Mouse (Mus musculus) erythroid progenitor cell, adult 5-6 weeks (primary cell): ENCODE results near the gene Calml3. TPM values are rescaled to one million over a fixed set of nuclear protein-coding genes. Genes with fewer than 3 reads are reported as not detected.

Experiments used
- ATAC-seq: replicated peaks from 2 replicates; pipeline ENCODE4 v1.8.0; 2016; ENCODE audit warnings: moderate number of reproducible peaks, mild to moderate bottlenecking, moderate TSS enrichment, inconsistent platforms; ENCODE audit not compliant: poor library complexity, low FRiP score, severe bottlenecking
- total RNA-seq, 2 experiments: library from RNA; stranded (forward) in 1 of 2; stranded (reverse) in 1 of 2; fragments of 150-400 nt in 1 of 2; fragments of 186-747, 209-891 nt in 1 of 2; gene quantifications; 2 replicates each; pipeline versions ENCODE4 v1.2.3 to v1.2.4; 2015 to 2017; ENCODE audit warnings: low replicate concordance in 2 of 2

The Calml3 gene
- total RNA-seq, 2 experiments from 2014 or later, result not detected

- ATAC-seq, result no peak
These were observed 17.0 kb downstream of the Calml3 start for GRCm38 (mm10) chr13:3787102-3787501.

- ATAC-seq, result no peak
These were observed 20.5 kb downstream of the Calml3 start for GRCm38 (mm10) chr13:3783621-3784020.

GRCm38 (mm10) chr13:3782499-3782898, 21.6 kb downstream of the Calml3 start:
- no peak for ATAC-seq

- no peak for ATAC-seq
These were observed 24.4 kb downstream of the Calml3 start for GRCm38 (mm10) chr13:3779575-3780226.

GRCm38 (mm10) chr13:3778591-3779364, 25.3 kb downstream of the Calml3 start:
- no peak for ATAC-seq

GRCm38 (mm10) chr13:3777216-3777912, 26.8 kb downstream of the Calml3 start:
- no peak for ATAC-seq

GRCm38 (mm10) chr13:3776446-3776845, 27.7 kb downstream of the Calml3 start:
- no peak for ATAC-seq

GRCm38 (mm10) chr13:3774991-3775390, 29.1 kb downstream of the Calml3 start:
- no peak for ATAC-seq

- no peak for ATAC-seq
These were observed 29.8 kb downstream of the Calml3 start for GRCm38 (mm10) chr13:3774280-3774679.

- no peak for ATAC-seq
These were observed 30.9 kb downstream of the Calml3 start for GRCm38 (mm10) chr13:3773149-3773688.

- no peak for ATAC-seq
These were observed 32.9 kb downstream of the Calml3 start for GRCm38 (mm10) chr13:3771221-3771620.

GRCm38 (mm10) chr13:3770170-3771024, 33.7 kb downstream of the Calml3 start:
- ATAC-seq, result no peak

GRCm38 (mm10) chr13:3769531-3769930, 34.6 kb downstream of the Calml3 start:
- ATAC-seq, result no peak

- ATAC-seq, result no peak
These were observed 35.5 kb downstream of the Calml3 start for GRCm38 (mm10) chr13:3768621-3769020.

GRCm38 (mm10) chr13:3767086-3767485, 37.0 kb downstream of the Calml3 start:
- no peak for ATAC-seq

GRCm38 (mm10) chr13:3765781-3766180, 38.3 kb downstream of the Calml3 start:
- no peak for ATAC-seq

- no peak for ATAC-seq
These were observed 43.0 kb downstream of the Calml3 start for GRCm38 (mm10) chr13:3761131-3761530.

GRCm38 (mm10) chr13:3758347-3758746, 45.8 kb downstream of the Calml3 start:
- ATAC-seq, result no peak

GRCm38 (mm10) chr13:3753291-3753690, 50.8 kb downstream of the Calml3 start:
- ATAC-seq, result no peak
